Mouse (Mus musculus) myocyte (in vitro differentiated cells): ENCODE results near the gene Wbp11. TPM values are rescaled to one million over a fixed set of nuclear protein-coding genes. Genes with fewer than 3 reads are reported as not detected.
"Not testable (repeated sequence)": the region's sequence is repeated elsewhere in the genome, so short reads cannot be mapped to it uniquely, and the experiment has no call there.

Experiments
- H3K27me3 ChIP-seq: one replicate; pipeline ENCODE4 v1.6.1; 2011; ENCODE audit not compliant: control insufficient read depth, insufficient read depth, insufficient read length
- H3K36me3 ChIP-seq: one replicate; pipeline ENCODE4 v1.6.1; 2011; ENCODE audit not compliant: control insufficient read depth, insufficient read depth
- H3K4me2 ChIP-seq: one replicate; pipeline ENCODE4 v1.6.1; 2011; ENCODE audit warnings: low read depth, control low read depth
- H3K4me3 ChIP-seq: one replicate; pipeline ENCODE4 v1.5.1; 2011; ENCODE audit warnings: mild to moderate bottlenecking, control low read depth, moderate library complexity
- H3K79me2 ChIP-seq: one replicate; pipeline ENCODE4 v1.6.1; 2011; ENCODE audit not compliant: control insufficient read depth, insufficient read depth
- H3ac ChIP-seq: one replicate; pipeline ENCODE4 v1.6.1; 2011; ENCODE audit not compliant: control insufficient read depth, insufficient read length
- CEBPB ChIP-seq: IDR thresholded peaks from 2 replicates; pipeline ENCODE4 v1.6.1; 2011; ENCODE audit warnings: mild to moderate bottlenecking, moderate library complexity; ENCODE audit not compliant: poor library complexity, insufficient read depth, severe bottlenecking
- E2F4 ChIP-seq: IDR thresholded peaks from one replicate; pipeline ENCODE4 v1.6.1; 2011; ENCODE audit warnings: mild to moderate bottlenecking, control low read depth, moderate library complexity; ENCODE audit not compliant: insufficient read depth
- MAX ChIP-seq: IDR thresholded peaks from one replicate; pipeline ENCODE4 v1.6.1; 2011; ENCODE audit warnings: low read depth, mild to moderate bottlenecking, control low read depth
- MYOD1 ChIP-seq, 3 experiments: IDR thresholded peaks; one replicate each; pipeline ENCODE4 v1.6.1; 2011; ENCODE audit warnings: control low read depth in 2 of 3, low read depth in 2 of 3, mild to moderate bottlenecking in 2 of 3, moderate library complexity in 1 of 3; ENCODE audit not compliant: insufficient read length in 2 of 3, control insufficient read depth in 1 of 3
- MYOG ChIP-seq, 3 experiments: IDR thresholded peaks; one replicate each; pipeline ENCODE4 v1.6.1; 2011; ENCODE audit warnings: control low read depth in 2 of 3, low read depth in 2 of 3, mild to moderate bottlenecking in 2 of 3; ENCODE audit not compliant: insufficient read length in 2 of 3, control insufficient read depth in 1 of 3, insufficient read depth in 1 of 3
- POLR2A ChIP-seq: IDR thresholded peaks from one replicate; pipeline ENCODE4 v1.6.1; 2011; ENCODE audit warnings: low read depth, mild to moderate bottlenecking, control low read depth, moderate library complexity; ENCODE audit not compliant: insufficient read length
- POLR2AphosphoS2 ChIP-seq: IDR thresholded peaks from one replicate; pipeline ENCODE4 v1.6.1; 2011; ENCODE audit warnings: low read depth, control low read depth; ENCODE audit not compliant: insufficient read length
- REST ChIP-seq: IDR thresholded peaks from one replicate; pipeline ENCODE4 v1.6.1; 2011; ENCODE audit warnings: mild to moderate bottlenecking, control low read depth, moderate library complexity; ENCODE audit not compliant: insufficient read depth, insufficient read length
- SRF ChIP-seq: IDR thresholded peaks from one replicate; pipeline ENCODE4 v1.6.1; 2011; ENCODE audit warnings: low read depth; ENCODE audit not compliant: control insufficient read depth, insufficient read length
- TCF12 ChIP-seq: IDR thresholded peaks from one replicate; pipeline ENCODE4 v1.6.1; 2011; ENCODE audit warnings: mild to moderate bottlenecking, control low read depth; ENCODE audit not compliant: poor library complexity, insufficient read depth, severe bottlenecking
- TCF3 ChIP-seq: IDR thresholded peaks from one replicate; pipeline ENCODE4 v1.6.1; 2011; ENCODE audit warnings: low read depth, control low read depth; ENCODE audit not compliant: insufficient read length
- USF1 ChIP-seq: IDR thresholded peaks from one replicate; pipeline ENCODE4 v1.6.1; 2011; ENCODE audit warnings: low read depth, mild to moderate bottlenecking, control low read depth, moderate library complexity
- polyA plus RNA-seq: library from polyadenylated mRNA; unstranded; fragments of >200 nt; fragmentation: generic; extraction: Trizol; gene quantifications from one replicate; pipeline ENCODE4 v1.2.1, GENCODE M21; 2012; ENCODE audit warnings: missing spikeins

Gene Wbp11
- polyA plus RNA-seq, 1 experiment = 44.6 TPM

DNA sequence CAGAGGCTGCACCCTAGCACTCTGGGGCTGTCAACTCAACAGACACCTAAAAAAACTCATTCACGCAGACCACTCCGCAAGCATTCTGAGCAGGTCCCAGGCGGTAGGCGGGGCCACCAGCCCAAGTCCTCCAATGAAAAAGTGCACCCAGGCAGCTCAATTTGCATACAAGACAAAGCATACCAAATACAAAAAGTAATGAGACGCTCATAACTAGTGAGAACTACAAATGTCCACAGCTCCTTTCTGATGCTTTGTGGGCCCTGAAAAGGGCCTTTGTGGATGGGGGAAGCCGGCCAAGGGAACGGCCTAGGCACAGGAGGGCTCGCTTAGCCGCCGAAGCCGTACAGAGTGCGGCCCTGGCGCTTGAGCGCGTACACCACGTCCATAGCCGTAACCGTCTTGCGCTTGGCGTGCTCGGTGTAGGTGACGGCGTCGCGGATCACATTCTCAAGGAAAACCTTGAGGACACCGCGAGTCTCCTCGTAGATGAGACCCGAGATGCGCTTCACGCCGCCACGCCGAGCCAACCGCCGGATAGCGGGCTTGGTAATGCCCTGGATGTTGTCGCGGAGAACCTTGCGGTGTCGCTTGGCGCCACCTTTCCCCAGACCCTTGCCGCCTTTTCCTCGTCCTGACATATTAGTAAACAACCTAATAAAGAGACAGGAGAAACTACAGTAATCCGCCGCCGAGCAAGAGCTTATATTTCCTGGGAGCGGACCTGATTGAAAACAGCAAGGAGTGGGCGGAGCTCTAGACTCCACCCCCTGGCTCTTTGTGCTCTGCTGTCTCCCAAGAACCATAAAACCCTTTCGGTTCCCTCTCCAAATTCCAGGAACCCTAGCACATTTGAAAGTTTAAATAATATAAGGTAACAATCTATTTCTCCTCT is 24.0 kb downstream of the Wbp11 start, which contains the start of gene Hist4h4:
Gene Hist4h4, minus strand, starts transcription at position 677 of the 895 bp plus-strand sequence.
- TF ChIP-seq REST = peak; percentile 2
- no peak for TF ChIP-seq TCF12
- 0 out of 2 replicates have a peak, but pooled peaks have one; percentile 26 for TF ChIP-seq CEBPB
- TF ChIP-seq TCF3 = no peak
- peak; percentile 42 for TF ChIP-seq E2F4
- peak in 1 of 3 experiments; percentile 28 for TF ChIP-seq MYOG (IDR thresholded peaks at IDR 0.05; ENCODE audit: control insufficient read depth in 1 of 3, insufficient read depth in 1 of 3, insufficient read length in 2 of 3, low read depth in 2 of 3)
- peak; percentile 97 for TF ChIP-seq POLR2A
- peak; percentile 100 for TF ChIP-seq POLR2AphosphoS2

GRCm38 (mm10) chr6:136803093-136803738 is 24.8 kb downstream of the Wbp11 start:
- TF ChIP-seq REST (no peak), E2F4 (no peak)
- Histone ChIP-seq H3K4me3 (peak overlapping the region; percentile 53), H3K36me3 (no peaks in the 10 kb centered on the region), H3K4me2 (peak overlapping the region; percentile 93), H3ac (peak overlapping the region; percentile 17), H3K79me2 (no peaks in the 10 kb centered on the region), H3K27me3 (no peaks in the 10 kb centered on the region)

More for the DNA sequence above, 24.0 kb downstream of the Wbp11 start, which contains the start of gene Hist4h4:
- H3K27me3 ChIP-seq = no peaks in the 10 kb centered on the region
- H3ac ChIP-seq = peak within 1 kb of the TSS; percentile 17
- H3K4me2 ChIP-seq = peak within 1 kb of the TSS; percentile 93
- H3K79me2 ChIP-seq = peaks cover 3% of the 10 kb centered on the region
- H3K4me3 ChIP-seq = peak within 1 kb of the TSS; percentile 53
- no peaks in the 10 kb centered on the region for H3K36me3 ChIP-seq

GRCm38 (mm10) chr6:136801274-136801673 is 26.8 kb downstream of the Wbp11 start:
- Histone ChIP-seq H3K4me3 (no peak overlapping the region), H3ac (no peak overlapping the region), H3K36me3 (no peaks in the 10 kb centered on the region), H3K79me2 (no peaks in the 10 kb centered on the region), H3K4me2 (no peak overlapping the region), H3K27me3 (no peaks in the 10 kb centered on the region)
- TF ChIP-seq MAX (no peak), POLR2AphosphoS2 (no peak), MYOG (IDR thresholded peaks at IDR 0.05; ENCODE audit: control insufficient read depth in 1 of 3, insufficient read depth in 1 of 3, insufficient read length in 2 of 3, low read depth in 2 of 3) (no peak), TCF12 (no peak), SRF (no peak), TCF3 (no peak), POLR2A (no peak), REST (no peak), CEBPB (no peak), MYOD1 (IDR thresholded peaks at IDR 0.05; ENCODE audit: control insufficient read depth in 1 of 3, insufficient read length in 2 of 3, low read depth in 2 of 3) (no peak), USF1 (no peak), E2F4 (no peak)

DNA sequence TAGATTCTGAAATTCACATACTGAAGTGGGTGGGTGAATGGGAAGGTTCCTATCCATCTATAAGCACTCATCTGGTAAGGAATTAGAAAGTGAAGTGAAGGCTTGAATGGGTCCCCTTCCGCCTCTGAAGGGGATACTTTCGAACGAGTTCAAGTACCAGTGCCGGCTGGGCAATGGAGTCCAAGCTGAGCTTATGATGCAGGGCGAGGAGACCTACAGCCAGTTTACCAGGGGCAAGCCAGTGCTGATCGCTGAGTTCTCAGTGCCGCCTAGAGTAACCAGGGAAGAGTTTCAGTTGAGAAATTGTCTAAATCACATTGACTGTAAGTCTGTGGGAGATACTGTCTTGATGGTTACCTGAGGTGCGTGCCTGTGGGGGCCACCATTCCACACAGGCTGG is 27.3 kb downstream of the Wbp11 start:
- Histone ChIP-seq H3K4me2 (no peak overlapping the region), H3K4me3 (no peak overlapping the region), H3K79me2 (no peaks in the 10 kb centered on the region), H3ac (no peak overlapping the region), H3K27me3 (no peaks in the 10 kb centered on the region), H3K36me3 (no peaks in the 10 kb centered on the region)
- TF ChIP-seq MAX (no peak), TCF3 (no peak), REST (no peak), SRF (no peak), MYOG (IDR thresholded peaks at IDR 0.05; ENCODE audit: control insufficient read depth in 1 of 3, insufficient read depth in 1 of 3, insufficient read length in 2 of 3, low read depth in 2 of 3) (no peak), MYOD1 (IDR thresholded peaks at IDR 0.05; ENCODE audit: control insufficient read depth in 1 of 3, insufficient read length in 2 of 3, low read depth in 2 of 3) (no peak), CEBPB (no peak), E2F4 (no peak), TCF12 (no peak), POLR2A (no peak), POLR2AphosphoS2 (no peak), USF1 (no peak)

DNA sequence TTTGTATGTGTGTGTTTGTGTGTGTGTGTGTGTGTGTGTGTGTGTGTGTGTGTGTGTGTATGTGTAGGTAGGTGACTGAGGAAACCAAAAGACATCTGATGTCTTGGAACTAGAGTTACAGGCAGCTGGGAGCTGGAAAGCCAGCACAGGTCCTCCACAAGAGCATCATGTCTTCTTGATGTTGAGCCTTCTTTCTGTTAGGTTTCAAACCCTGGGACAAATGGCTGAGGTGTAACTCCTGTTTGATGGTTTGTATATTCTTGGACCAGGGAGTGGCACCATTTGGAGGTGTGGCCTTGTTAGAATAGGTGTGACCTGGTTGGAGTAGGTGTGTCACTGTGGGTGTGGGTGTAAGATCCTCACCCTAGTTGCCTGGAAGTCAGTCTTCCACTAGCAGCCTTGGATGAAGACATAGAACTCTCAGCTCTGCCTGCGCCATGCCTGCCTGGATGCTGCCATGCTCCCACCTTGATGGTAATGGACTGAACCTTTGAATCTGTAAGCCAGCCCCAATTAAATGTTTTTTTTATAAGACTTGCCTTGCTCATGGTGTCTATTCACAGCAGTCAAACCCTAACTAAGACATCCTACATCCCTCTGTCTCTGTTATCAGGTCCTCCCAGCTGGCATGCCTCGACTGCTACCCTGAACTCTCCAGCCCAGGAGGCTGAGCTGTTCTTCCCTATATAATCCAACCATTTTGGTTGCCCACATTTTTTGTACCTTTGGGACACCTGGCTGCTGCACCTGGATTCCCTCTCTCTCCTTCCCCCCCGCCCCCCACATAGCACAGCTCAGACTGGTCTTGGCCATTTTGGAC is 29.9 kb downstream of the Wbp11 start:
- not testable (repeated sequence) for H3ac ChIP-seq, H3K4me3 ChIP-seq, H3K36me3 ChIP-seq, H3K27me3 ChIP-seq, H3K79me2 ChIP-seq, H3K4me2 ChIP-seq
